Mouse (Mus musculus): Measurements from ENCODE around the gene Ccno. TPM values are rescaled to one million over a fixed set of nuclear protein-coding genes. Genes with fewer than 3 reads are reported as not detected.
"Not testable (repeated sequence)": the region's sequence is repeated elsewhere in the genome, so short reads cannot be mapped to it uniquely, and the experiment has no call there.

Gene Ccno
- total RNA-seq, 2 experiments from 2014 or later = 0.97 to 1.5 TPM

GRCm38 (mm10) chr13:112997369-112997768 lies 9.8 kb downstream of the Ccno start:
- no peak for DNase-seq (ENCODE audit: extremely low spot score in 1 of 2, low spot score in 2 of 2)
- intact Hi-C loops (cut with DNase I) = no loop called here

DNA sequence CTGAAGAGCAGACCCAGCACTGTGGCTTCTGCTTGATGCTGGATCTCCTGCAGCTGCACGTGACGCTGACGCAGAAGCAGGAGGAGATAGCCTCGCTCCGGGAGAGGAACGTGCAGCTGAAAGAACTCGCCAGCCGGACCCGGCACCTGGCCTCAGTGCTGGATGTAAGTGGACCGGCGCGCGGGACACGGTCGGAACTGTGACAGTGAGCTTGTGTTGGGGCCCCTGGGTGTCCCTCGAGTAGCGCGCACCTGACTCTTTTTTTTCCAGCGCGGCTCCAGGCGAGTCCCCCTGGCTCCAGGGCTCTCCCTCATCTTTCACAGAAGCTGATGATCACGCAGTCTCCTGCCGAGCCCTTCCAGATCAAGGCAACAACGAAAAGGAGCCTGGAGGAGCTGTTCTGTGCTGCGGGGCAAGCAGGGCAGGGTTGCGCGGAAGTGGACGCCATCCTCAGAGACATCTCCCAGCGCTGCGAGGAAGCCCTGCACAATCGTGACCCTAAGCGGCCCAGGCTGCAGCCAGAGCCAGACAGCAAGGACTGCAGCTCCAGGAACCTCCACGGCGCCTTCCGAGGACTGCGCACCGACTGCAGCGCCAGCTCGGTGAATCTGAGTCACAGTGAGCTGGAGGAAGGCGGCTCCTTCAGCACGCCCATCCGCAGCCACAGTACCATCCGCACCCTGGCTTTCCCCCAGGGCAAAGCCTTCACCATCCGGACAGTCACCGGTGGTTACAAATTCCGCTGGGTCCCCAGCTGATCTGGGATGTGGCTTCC lies 11.0 kb downstream of the Ccno start:
- peak in 1 of 2 experiments; percentile 52 for DNase-seq (ENCODE audit: extremely low spot score in 1 of 2, low spot score in 2 of 2)
- intact Hi-C loops (cut with DNase I) = no loop called here

- intact Hi-C loops (cut with DNase I) = no loop called here
- no peak for DNase-seq (ENCODE audit: extremely low spot score in 1 of 2, low spot score in 2 of 2)
These were observed 12.5 kb downstream of the Ccno start for GRCm38 (mm10) chr13:113000090-113000489.

DNA sequence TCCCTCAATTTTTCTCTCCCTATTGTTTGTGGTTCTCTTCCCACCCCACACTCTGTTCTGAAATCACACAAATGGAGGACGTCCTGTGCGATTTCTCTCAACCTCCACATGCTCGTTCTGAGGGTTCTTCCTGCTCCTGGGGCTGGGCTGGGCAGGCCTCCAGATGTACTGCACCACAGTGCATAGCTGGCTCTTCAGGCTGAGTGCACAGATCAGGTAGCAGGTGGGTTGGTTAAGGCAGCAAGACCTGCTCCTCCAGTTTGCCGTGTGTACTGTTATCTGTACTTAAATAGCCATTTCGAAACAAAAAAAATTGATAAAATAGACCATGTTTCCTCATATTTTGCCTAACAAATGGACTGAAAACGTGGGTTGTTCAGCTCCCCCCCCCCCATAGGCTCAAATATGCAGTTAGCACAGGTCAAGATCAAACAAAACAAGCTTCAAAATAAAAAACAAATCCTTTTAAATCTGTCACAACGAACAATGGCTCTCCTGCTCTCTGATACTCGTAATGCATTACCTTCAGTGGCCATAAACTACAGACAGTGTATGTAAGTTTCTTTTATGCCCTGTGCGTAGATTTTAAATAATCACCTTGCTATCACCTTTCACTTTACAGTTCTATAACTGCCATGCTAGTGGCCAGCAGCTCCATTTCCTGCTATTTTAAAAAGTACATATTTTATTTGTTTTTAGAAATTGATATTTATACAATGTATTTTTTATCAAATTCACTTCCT lies 13.1 kb downstream of the Ccno start:
- no peak for DNase-seq (ENCODE audit: extremely low spot score in 1 of 2, low spot score in 2 of 2)
- intact Hi-C loops (cut with DNase I) = no loop called here

DNA sequence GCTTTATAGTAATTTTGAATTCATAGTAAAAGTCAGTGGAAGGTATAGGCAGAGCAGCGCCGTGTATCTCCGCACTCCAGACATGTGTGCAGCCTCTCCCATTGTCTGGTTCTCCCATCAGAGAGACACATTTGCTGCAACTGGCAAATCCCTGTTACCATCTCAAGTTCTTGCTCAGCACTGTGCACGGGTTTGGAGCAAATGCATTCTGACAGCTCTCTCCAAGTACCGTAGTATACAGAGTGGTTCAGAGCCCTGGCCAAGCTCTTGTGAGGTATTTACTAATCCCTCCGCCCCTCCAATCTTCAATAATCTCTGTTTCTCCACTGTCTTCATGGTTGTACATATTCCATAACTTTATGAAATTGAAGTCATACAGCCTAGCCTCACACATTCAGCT lies 25.1 kb downstream of the Ccno start:
- intact Hi-C loops (cut with DNase I) = no loop called here
- DNase-seq (ENCODE audit: extremely low spot score in 1 of 2, low spot score in 2 of 2) = no peak

GRCm38 (mm10) chr13:113013174-113013953 lies 25.8 kb downstream of the Ccno start:
- intact Hi-C loops (cut with DNase I); DNase-seq (ENCODE audit: extremely low spot score in 1 of 2, low spot score in 2 of 2): not testable (repeated sequence)

- no peak for DNase-seq (ENCODE audit: extremely low spot score in 1 of 2, low spot score in 2 of 2)
- intact Hi-C loops (cut with DNase I) = no loop called here
These were observed 33.9 kb downstream of the Ccno start for GRCm38 (mm10) chr13:113021521-113021920.

GRCm38 (mm10) chr13:113022467-113022866 lies 34.9 kb downstream of the Ccno start:
- no peak for DNase-seq (ENCODE audit: extremely low spot score in 1 of 2, low spot score in 2 of 2)
- intact Hi-C loops (cut with DNase I) = no loop called here

GRCm38 (mm10) chr13:113023274-113024143 lies 35.9 kb downstream of the Ccno start:
- DNase-seq (ENCODE audit: extremely low spot score in 1 of 2, low spot score in 2 of 2) = no peak
- intact Hi-C loops (cut with DNase I) = no loop called here

DNA sequence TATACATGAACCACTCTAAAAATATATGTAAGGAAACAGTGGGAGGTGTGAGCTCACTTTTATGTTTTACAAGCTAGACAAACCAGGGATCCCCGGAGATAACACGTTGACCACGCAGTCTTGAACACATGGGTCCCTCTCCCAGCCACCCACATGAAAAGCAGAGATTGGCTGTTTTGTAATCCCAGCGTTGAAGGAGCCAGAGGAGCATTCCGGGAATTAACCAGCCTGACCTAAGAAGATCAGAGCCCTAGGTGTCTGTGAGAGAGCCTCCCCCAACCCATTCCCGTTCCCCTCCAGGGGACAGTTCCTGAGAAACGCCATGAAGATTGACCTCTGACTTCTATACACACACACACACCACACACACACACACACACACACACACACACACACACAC lies 43.7 kb downstream of the Ccno start:
- intact Hi-C loops (cut with DNase I) = loop anchor here (5.0 kb wide), 1 partner anchor 44 kb away; the partner anchor contains the start of gene Ccno
- no peak for DNase-seq (ENCODE audit: extremely low spot score in 1 of 2, low spot score in 2 of 2)

GRCm38 (mm10) chr13:113031792-113032571 lies 44.4 kb downstream of the Ccno start:
- intact Hi-C loops (cut with DNase I) = loop anchor here (5.0 kb wide), 1 partner anchor 45 kb away; the partner anchor contains the start of gene Ccno
- DNase-seq (ENCODE audit: extremely low spot score in 1 of 2, low spot score in 2 of 2) = peak in 1 of 2 experiments; percentile 39

DNA sequence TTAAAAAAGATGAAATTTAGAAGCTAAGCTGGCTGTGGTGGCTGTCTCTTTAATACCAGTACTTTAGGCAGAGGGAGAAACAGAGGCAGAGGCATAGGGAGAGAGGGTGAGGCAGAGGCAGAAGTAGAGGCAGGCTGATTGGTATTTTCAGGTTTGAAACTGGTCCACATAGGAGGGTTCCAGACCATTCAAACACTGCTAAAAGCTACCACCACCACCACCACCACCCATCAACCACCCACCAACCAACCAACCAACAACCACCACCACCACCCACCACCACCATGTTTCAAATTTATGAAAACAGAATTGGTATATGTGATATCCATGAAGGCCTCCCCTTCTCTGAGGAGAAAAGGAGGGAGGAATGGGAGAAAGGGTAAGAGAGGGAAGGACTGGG lies 45.2 kb downstream of the Ccno start:
- DNase-seq (ENCODE audit: extremely low spot score in 1 of 2, low spot score in 2 of 2) = no peak
- intact Hi-C loops (cut with DNase I) = loop anchor here (5.0 kb wide), 1 partner anchor 46 kb away; the partner anchor contains the start of gene Ccno

DNA sequence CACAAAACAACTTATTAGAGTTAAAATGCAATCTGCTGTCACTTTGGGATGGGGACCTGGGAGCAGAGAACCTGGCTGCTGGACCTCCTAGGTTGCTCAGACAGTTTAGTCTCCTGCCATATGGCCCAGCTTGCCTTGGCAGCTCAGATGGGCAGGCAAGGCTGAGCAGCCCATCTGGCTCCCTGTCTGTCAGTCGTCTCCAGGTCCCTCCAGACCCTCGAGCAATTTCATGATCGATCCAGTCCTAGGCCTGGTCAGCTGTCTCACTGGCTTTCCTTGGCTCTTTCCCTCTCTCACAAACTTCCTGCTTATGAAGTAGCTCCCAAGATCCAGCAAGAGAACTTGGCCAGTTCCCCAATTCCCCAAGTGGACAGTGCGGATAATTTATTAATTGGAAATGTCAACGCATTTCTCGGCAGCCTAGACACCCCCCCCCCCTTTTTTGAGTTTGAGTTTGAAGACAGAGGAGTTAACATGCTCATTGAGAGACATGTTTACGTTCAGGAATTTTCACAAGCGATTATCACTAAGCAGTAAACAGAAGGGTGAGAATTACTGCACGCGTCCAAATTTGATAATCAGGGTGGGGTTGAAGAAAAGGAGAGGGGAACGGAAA lies 46.8 kb downstream of the Ccno start:
- intact Hi-C loops (cut with DNase I) = loop anchor here (5.0 kb wide), 1 partner anchor 47 kb away; the partner anchor contains the start of gene Ccno
- no peak for DNase-seq (ENCODE audit: extremely low spot score in 1 of 2, low spot score in 2 of 2)

DNA sequence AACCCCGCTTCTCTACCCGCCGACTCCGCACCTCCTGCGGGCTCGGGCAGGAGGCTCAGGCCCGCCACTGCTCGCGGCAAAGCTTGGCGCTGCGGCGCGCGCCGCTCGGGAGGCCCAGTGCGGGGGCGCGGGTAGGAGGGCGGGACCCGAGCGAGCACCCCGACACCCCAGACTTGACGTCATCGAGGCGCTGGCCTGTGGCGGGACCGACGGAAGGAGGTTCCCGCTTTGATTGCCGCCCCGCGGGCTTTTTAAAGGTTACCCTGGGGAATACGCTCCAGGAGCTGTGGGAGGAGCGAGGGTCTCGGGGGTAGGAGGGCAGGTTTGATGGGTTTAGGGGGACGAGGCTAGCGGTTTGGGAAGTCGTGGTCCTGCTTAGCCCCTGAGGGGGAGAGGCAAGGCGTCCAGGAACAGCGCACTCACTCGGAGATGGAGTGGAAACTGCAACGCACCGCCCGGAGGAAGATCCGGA lies 47.4 kb downstream of the Ccno start, which contains the start of gene Cdc20b:
TSS of gene Cdc20b (plus strand) at position 162 of the 472 bp plus-strand sequence.
- peak in 1 of 2 experiments; percentile 63 for DNase-seq (ENCODE audit: extremely low spot score in 1 of 2, low spot score in 2 of 2)
- intact Hi-C loops (cut with DNase I) = loop anchor here (5.0 kb wide), 3 partner anchors 48 to 363 kb away; partner anchors contain the start of genes Ccno, Dhx29 and Mtrex

GRCm38 (mm10) chr13:113035852-113036251 lies 48.2 kb downstream of the Ccno start:
- peak; percentile 68 to 80 for DNase-seq (ENCODE audit: extremely low spot score in 1 of 2, low spot score in 2 of 2)
- intact Hi-C loops (cut with DNase I) = loop anchor here (5.0 kb wide), 2 partner anchors 109 to 364 kb away; partner anchors contain the start of genes Dhx29 and Mtrex

Measured in left cerebral cortex, postnatal 10 days (tissue).